Mouse (Mus musculus): Measurements from ENCODE around the gene Gm42674.

- TF ChIP-seq CTCF (IDR thresholded peaks at IDR 0.05; ENCODE audit: extremely low read depth, insufficient read depth, insufficient read length, insufficient replicate concordance) (no peak), POLR2A (IDR thresholded peaks at IDR 0.05; ENCODE audit: low read depth, low read length) (no peak)
Measured at GRCm38 (mm10) chr3:90600458-90601195, 1.1 kb upstream of the Gm42674 start.
